11 mouse cellular contexts compared by ENCODE assay signal in the genomic region with DNA sequence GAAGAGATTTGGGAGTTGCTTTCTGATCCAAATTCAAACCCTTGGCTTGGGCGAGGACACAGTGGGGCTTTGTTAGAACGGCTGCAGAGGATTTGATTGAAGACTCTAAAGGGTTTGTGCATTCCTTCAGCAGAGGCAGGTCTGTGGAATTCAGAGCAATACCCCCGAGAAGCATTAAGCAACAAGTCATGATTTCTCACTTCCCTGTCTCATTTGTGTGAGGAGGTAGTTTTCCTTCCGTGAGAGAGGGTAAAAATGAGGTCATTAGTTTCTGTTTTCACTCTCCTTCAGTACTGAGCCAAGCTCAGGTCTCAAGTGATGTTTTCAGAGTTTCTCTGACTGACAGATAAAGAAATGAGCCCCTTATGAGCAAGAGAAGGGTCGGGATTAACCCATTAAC.
DNase-seq lines count a peak whose midpoint lies in the region; ATAC-seq and TF ChIP-seq lines count a peak whose summit lies in the region.
"Had no signal": no experiment of that assay in that cellular context is flagged by ENCODE, and none has a peak within 500 bp of the region (broad histone marks: within the 10 kb centered on the region; RNA-seq: fewer than 3 reads in every experiment).

No protein-coding gene starts in this region.

- no peak overlapping the region for H3K9ac ChIP-seq in heart, embryonic 12.5 days
- H3K9ac ChIP-seq in forebrain, embryonic 14.5 days (ENCODE audit: low read length), result no peak overlapping the region; the same call in 1 of the 2 replicates

- peak overlapping the region; percentile 48 for H3K4me2 ChIP-seq in heart, embryonic 12.5 days
- H3K4me2 ChIP-seq in forebrain, embryonic 14.5 days (ENCODE audit: low read length), result peak overlapping the region; percentile 28

- DNase-seq in heart, postnatal 14 days, result no peak
- DNase-seq in brain, adult 2 months (ENCODE audit: low read depth, low spot score), result peak; percentile 2
- peak; percentile 32 for DNase-seq in forebrain, embryonic 14.5 days (ENCODE audit: low spot score)
- DNase-seq in midbrain, embryonic 10.5 days (ENCODE audit: low spot score), result no peak
- no peak for DNase-seq in cerebellum, adult 2 months
- no peak for DNase-seq in right cerebral cortex, postnatal 25 days
- no peak for DNase-seq in layer of hippocampus, adult 11-12 months (ENCODE audit: low spot score)
- DNase-seq: cerebellum, adult 18-20 months; gastrocnemius, postnatal 25 days; lung, postnatal 36 days had no signal

- 23% methylated on average over 5 of the region's 5 CpGs for WGBS in heart, embryonic 12.5 days
- WGBS in forebrain, embryonic 14.5 days, result 7% methylated on average over 5 of the region's 5 CpGs
- 26% methylated on average over 5 of the region's 5 CpGs for WGBS in midbrain, embryonic 10.5 days
- 31% methylated on average over 5 of the region's 5 CpGs for WGBS in cerebellum, adult 2 months

- intact Hi-C loops in heart, postnatal 14 days (cut with DNase I), result loop anchor here (10.0 kb wide), 1 partner anchor 257 kb away; no protein-coding TSS in a partner anchor

- ATAC-seq in heart, embryonic 12.5 days (ENCODE audit: insufficient number of reproducible peaks, low FRiP score), result no peak
- peak; percentile 54 for ATAC-seq in forebrain, embryonic 14.5 days

- H3K4me1 ChIP-seq in heart, embryonic 12.5 days (replicated peaks), result no peaks in the 10 kb centered on the region
- H3K4me1 ChIP-seq in forebrain, embryonic 14.5 days (ENCODE audit: control insufficient read depth, insufficient read depth, low read length), result no peaks in the 10 kb centered on the region
- H3K4me1 ChIP-seq in midbrain, embryonic 10.5 days, result peaks cover 11% of the 10 kb centered on the region
- no peaks in the 10 kb centered on the region for H3K4me1 ChIP-seq in cerebellum, adult 2 months (ENCODE audit: control insufficient read depth, insufficient read depth, low read length)

- H3K27ac ChIP-seq in heart, embryonic 12.5 days (ENCODE audit: poor library complexity, severe bottlenecking), result no peak overlapping the region
- H3K27ac ChIP-seq in forebrain, embryonic 14.5 days (ENCODE audit: low read depth, low read length), result no peak overlapping the region
- H3K27ac ChIP-seq in midbrain, embryonic 10.5 days (replicated peaks), result peak overlapping the region; percentile 17; the same call in 1 of the 2 replicates
- H3K27ac ChIP-seq in cerebellum, adult 2 months (ENCODE audit: insufficient read depth, low read length), result no peak overlapping the region

- no peaks in the 10 kb centered on the region for H3K9me3 ChIP-seq in heart, embryonic 12.5 days (replicated peaks)
- H3K9me3 ChIP-seq in forebrain, embryonic 14.5 days (replicated peaks; ENCODE audit: control insufficient read depth, low read length), result no peaks in the 10 kb centered on the region
- H3K9me3 ChIP-seq in midbrain, embryonic 10.5 days (replicated peaks), result no peaks in the 10 kb centered on the region

- peak overlapping the region; percentile 13 for H3K4me3 ChIP-seq in heart, embryonic 12.5 days
- no peak overlapping the region for H3K4me3 ChIP-seq in forebrain, embryonic 14.5 days (ENCODE audit: low read depth, low read length)
- no peak overlapping the region for H3K4me3 ChIP-seq in midbrain, embryonic 10.5 days
- H3K4me3 ChIP-seq in cerebellum, adult 2 months (replicated peaks; ENCODE audit: insufficient read depth, low read depth, low read length), result no peak overlapping the region

- TF ChIP-seq CTCF in cerebellum, adult 2 months (IDR thresholded peaks at IDR 0.05; ENCODE audit: borderline replicate concordance, insufficient read depth, low read depth, low read length), result no peak

- no peak for TF ChIP-seq POLR2A in cerebellum, adult 2 months (IDR thresholded peaks at IDR 0.05; ENCODE audit: borderline replicate concordance, insufficient read depth, low read length)

- H3K36me3 ChIP-seq in heart, embryonic 12.5 days, result no peaks in the 10 kb centered on the region
- no peaks in the 10 kb centered on the region for H3K36me3 ChIP-seq in forebrain, embryonic 14.5 days (ENCODE audit: control insufficient read depth, insufficient read depth, low read length)
- no peaks in the 10 kb centered on the region for H3K36me3 ChIP-seq in midbrain, embryonic 10.5 days

- H3K27me3 ChIP-seq in heart, embryonic 12.5 days (replicated peaks), result no peaks in the 10 kb centered on the region
- no peaks in the 10 kb centered on the region for H3K27me3 ChIP-seq in forebrain, embryonic 14.5 days (replicated peaks; ENCODE audit: control insufficient read depth, insufficient read depth, low read length)
- H3K27me3 ChIP-seq in midbrain, embryonic 10.5 days (ENCODE audit: low read depth, poor library complexity, severe bottlenecking), result no peaks in the 10 kb centered on the region
- H3K27me3 ChIP-seq in cerebellum, adult 2 months (ENCODE audit: control insufficient read depth, insufficient read depth, low read length), result no peaks in the 10 kb centered on the region

Comparison
In these comparisons a context has a peak if more than half of its experiments do, and no peak if none do; other contexts are left out.
1. DNase-seq: peak in brain, adult 2 months (single experiment) and forebrain, embryonic 14.5 days (single experiment); none in heart, postnatal 14 days (0 of 2), midbrain, embryonic 10.5 days (single experiment), cerebellum, adult 2 months (0 of 2), right cerebral cortex, postnatal 25 days (single experiment) and layer of hippocampus, adult 11-12 months (single experiment).